Mouse (Mus musculus): ENCODE results near the gene Ephb2. TPM values are rescaled to one million over a fixed set of nuclear protein-coding genes. Genes with fewer than 3 reads are reported as not detected.

Gene Ephb2
- total RNA-seq, 1 experiment = 15.5 TPM

DNA sequence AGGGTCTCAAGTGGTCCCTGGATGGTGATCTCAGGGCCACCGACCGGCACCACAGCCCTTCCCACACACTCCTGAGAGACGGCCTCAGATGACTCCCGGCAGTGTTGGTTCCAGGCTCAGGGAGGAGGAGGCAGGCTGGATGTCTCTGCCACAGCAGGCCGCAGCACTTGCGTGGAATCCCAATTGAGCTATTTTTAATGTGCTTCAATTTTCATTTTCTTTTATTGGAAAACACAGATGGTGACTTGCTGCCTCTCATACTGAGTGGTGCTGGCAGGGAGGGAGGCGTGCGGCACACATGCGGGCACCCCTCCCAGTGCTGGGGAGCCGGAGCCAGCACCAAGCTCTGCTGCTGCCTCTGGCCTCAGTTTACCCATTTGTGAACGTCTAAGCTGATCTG, 42.5 kb downstream of the Ephb2 start:
- Histone ChIP-seq H3K9me3 (ENCODE audit: control insufficient read depth, insufficient read depth, low read depth, low read length) (no peaks in the 10 kb centered on the region), H3K27ac (ENCODE audit: insufficient read depth, low read depth, low read length, poor library complexity, severe bottlenecking) (no peak overlapping the region), H3K36me3 (ENCODE audit: control insufficient read depth, insufficient read depth, low read length, poor library complexity, severe bottlenecking) (no peaks in the 10 kb centered on the region; the same call in 1 of the 2 replicates), H3K4me1 (ENCODE audit: control insufficient read depth in 2 of 2, insufficient read depth in 2 of 2, low read length in 2 of 2, poor library complexity in 1 of 2) (no peaks in the 10 kb centered on the region), H3K4me3 (ENCODE audit: insufficient read depth in 1 of 2, low read depth in 1 of 2, low read length in 2 of 2, poor library complexity in 1 of 2, severe bottlenecking in 1 of 2) (no peak overlapping the region), H3K9ac (ENCODE audit: insufficient read depth, low read depth, low read length, poor library complexity, severe bottlenecking) (no peak overlapping the region)
- TF ChIP-seq CHD2 (IDR thresholded peaks at IDR 0.05; ENCODE audit: low read depth, low read length) (no peak), MAFK (IDR thresholded peaks at IDR 0.05; ENCODE audit: insufficient read depth, low read depth, low read length) (no peak)
- DNase-seq (ENCODE audit: low read depth, low spot score) = no peak
- in situ Hi-C loops (cut with MboI; ENCODE audit: low sequenced_read_pairs in 2 of 2, unreplicated experiment in 2 of 2) = no loop called here

DNA sequence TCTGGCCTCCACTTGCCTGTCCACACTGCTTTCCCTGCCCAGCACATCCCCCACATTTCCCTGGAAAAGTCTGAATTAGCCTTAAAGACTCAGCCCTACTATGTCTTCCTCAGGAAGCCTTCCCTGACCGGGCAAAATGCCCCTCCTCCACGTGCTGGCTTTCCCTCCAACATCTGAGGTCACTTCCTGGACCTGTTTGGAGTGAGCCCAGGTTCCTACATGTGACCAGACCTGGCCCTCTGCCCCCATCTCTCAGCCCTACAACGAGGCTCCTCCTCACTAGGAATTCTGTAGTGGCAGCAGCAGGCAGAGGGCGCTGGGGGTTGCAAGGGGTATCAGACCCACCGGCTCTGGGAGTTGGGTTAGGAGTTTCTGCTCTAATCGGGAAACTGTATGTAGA, 46.0 kb downstream of the Ephb2 start:
- H3K36me3 ChIP-seq (ENCODE audit: control insufficient read depth, insufficient read depth, low read length, poor library complexity, severe bottlenecking) = no peaks in the 10 kb centered on the region; the same call in 1 of the 2 replicates
- no peak for TF ChIP-seq ZC3H11A (IDR thresholded peaks at IDR 0.05; ENCODE audit: borderline replicate concordance, low read depth, low read length)
- TF ChIP-seq MAFK (IDR thresholded peaks at IDR 0.05; ENCODE audit: insufficient read depth, low read depth, low read length) = no peak
- no peak for TF ChIP-seq CHD2 (IDR thresholded peaks at IDR 0.05; ENCODE audit: low read depth, low read length)
- TF ChIP-seq HCFC1 (IDR thresholded peaks at IDR 0.05; ENCODE audit: borderline replicate concordance, insufficient read depth, low read length) = no peak
- H3K4me3 ChIP-seq (ENCODE audit: insufficient read depth in 1 of 2, low read depth in 1 of 2, low read length in 2 of 2, poor library complexity in 1 of 2, severe bottlenecking in 1 of 2) = no peak overlapping the region
- in situ Hi-C loops (cut with MboI; ENCODE audit: low sequenced_read_pairs in 2 of 2, unreplicated experiment in 2 of 2) = no loop called here
- H3K27ac ChIP-seq (ENCODE audit: insufficient read depth, low read depth, low read length, poor library complexity, severe bottlenecking) = no peak overlapping the region
- no peaks in the 10 kb centered on the region for H3K9me3 ChIP-seq (ENCODE audit: control insufficient read depth, insufficient read depth, low read depth, low read length)
- peaks cover 2 to 5% of the 10 kb centered on the region in 2 experiments; a peak in 3 of 4 replicates for H3K4me1 ChIP-seq (ENCODE audit: control insufficient read depth in 2 of 2, insufficient read depth in 2 of 2, low read length in 2 of 2, poor library complexity in 1 of 2)
- DNase-seq (ENCODE audit: low read depth, low spot score) = no peak
- no peak overlapping the region for H3K9ac ChIP-seq (ENCODE audit: insufficient read depth, low read depth, low read length, poor library complexity, severe bottlenecking)

DNA sequence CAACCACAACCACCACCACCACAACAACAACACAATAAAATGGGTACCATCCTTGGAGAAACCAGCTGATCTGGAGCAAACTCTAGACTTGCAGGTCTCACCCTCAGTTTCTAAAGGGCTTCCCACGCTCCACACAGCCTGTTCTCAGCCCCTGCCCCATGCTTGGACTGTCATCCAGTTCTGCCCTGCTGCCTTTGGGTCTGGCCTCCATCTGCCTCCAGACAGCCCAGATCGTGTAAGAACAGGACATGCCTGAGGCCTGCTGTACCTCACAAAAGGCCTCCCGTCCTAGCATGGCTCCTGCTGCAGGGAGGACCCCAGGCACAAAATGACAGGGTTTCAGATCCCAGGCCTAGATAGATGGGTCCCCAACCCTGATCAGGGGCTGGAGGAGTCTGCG, 48.4 kb downstream of the Ephb2 start:
- no peak for TF ChIP-seq ZC3H11A (IDR thresholded peaks at IDR 0.05; ENCODE audit: borderline replicate concordance, low read depth, low read length)
- Histone ChIP-seq H3K4me3 (ENCODE audit: insufficient read depth in 1 of 2, low read depth in 1 of 2, low read length in 2 of 2, poor library complexity in 1 of 2, severe bottlenecking in 1 of 2) (no peak overlapping the region), H3K9me3 (ENCODE audit: control insufficient read depth, insufficient read depth, low read depth, low read length) (no peaks in the 10 kb centered on the region), H3K4me1 (ENCODE audit: control insufficient read depth in 2 of 2, insufficient read depth in 2 of 2, low read length in 2 of 2, poor library complexity in 1 of 2) (peaks cover 2 to 5% of the 10 kb centered on the region in 2 experiments; a peak in 3 of 4 replicates), H3K9ac (ENCODE audit: insufficient read depth, low read depth, low read length, poor library complexity, severe bottlenecking) (no peak overlapping the region), H3K36me3 (ENCODE audit: control insufficient read depth, insufficient read depth, low read length, poor library complexity, severe bottlenecking) (no peaks in the 10 kb centered on the region; the same call in 1 of the 2 replicates), H3K27ac (ENCODE audit: insufficient read depth, low read depth, low read length, poor library complexity, severe bottlenecking) (no peak overlapping the region)
- DNase-seq (ENCODE audit: low read depth, low spot score) = no peak
- in situ Hi-C loops (cut with MboI; ENCODE audit: low sequenced_read_pairs in 2 of 2, unreplicated experiment in 2 of 2) = no loop called here

DNA sequence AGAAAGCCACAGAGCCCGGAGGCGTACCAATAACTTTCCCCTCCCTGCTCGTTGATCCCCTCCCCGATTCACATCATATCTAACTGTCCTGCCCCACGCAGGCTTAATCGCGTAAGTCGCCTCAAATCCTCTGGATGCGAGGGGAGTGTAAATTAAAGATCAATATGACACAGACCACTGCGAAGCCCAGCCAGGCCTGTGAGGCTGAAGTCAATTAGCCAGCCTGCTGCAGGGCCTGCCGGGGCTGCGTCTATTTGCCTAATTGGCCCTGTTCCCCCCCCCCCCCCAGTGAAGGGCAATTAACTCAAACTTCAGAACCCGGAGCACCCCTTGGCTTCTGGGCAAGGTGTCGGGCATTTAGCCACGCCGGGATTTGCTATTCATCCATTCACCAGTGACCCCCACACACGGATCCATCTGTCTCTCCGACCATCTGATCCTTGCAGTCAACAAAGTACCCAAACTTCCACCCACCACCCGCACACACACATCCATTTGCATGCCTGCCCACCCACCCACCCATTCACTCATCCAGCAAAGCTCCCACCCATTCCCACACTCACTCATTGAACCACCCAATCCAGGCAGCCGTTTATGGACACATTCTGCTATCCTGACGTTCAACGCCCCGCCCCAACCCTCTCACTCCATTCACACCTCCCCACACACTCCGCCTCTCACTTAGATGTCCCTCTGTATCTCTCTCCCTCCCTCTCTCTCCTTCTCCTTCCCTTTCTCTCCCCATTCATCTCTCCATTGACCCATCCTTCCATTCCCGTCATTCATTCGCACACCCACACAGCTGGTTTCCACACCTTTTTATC, 49.1 kb downstream of the Ephb2 start:
- no peaks in the 10 kb centered on the region for H3K9me3 ChIP-seq (ENCODE audit: control insufficient read depth, insufficient read depth, low read depth, low read length)
- in situ Hi-C loops (cut with MboI; ENCODE audit: low sequenced_read_pairs in 2 of 2, unreplicated experiment in 2 of 2) = no loop called here
- DNase-seq (ENCODE audit: low read depth, low spot score) = no peak
- no peak overlapping the region for H3K4me3 ChIP-seq (ENCODE audit: insufficient read depth in 1 of 2, low read depth in 1 of 2, low read length in 2 of 2, poor library complexity in 1 of 2, severe bottlenecking in 1 of 2)
- no peak for TF ChIP-seq CHD2 (IDR thresholded peaks at IDR 0.05; ENCODE audit: low read depth, low read length)
- TF ChIP-seq ZC3H11A (IDR thresholded peaks at IDR 0.05; ENCODE audit: borderline replicate concordance, low read depth, low read length) = no peak
- TF ChIP-seq ZNF384 (IDR thresholded peaks at IDR 0.05; ENCODE audit: low read depth, low read length) = no peak
- TF ChIP-seq HCFC1 (IDR thresholded peaks at IDR 0.05; ENCODE audit: borderline replicate concordance, insufficient read depth, low read length) = no peak
- TF ChIP-seq MAFK (IDR thresholded peaks at IDR 0.05; ENCODE audit: insufficient read depth, low read depth, low read length) = no peak
- no peak overlapping the region for H3K27ac ChIP-seq (ENCODE audit: insufficient read depth, low read depth, low read length, poor library complexity, severe bottlenecking)
- H3K9ac ChIP-seq (ENCODE audit: insufficient read depth, low read depth, low read length, poor library complexity, severe bottlenecking) = no peak overlapping the region
- H3K4me1 ChIP-seq (ENCODE audit: control insufficient read depth in 2 of 2, insufficient read depth in 2 of 2, low read length in 2 of 2, poor library complexity in 1 of 2) = peaks cover 2 to 5% of the 10 kb centered on the region in 2 experiments; a peak in 3 of 4 replicates
- H3K36me3 ChIP-seq (ENCODE audit: control insufficient read depth, insufficient read depth, low read length, poor library complexity, severe bottlenecking) = no peaks in the 10 kb centered on the region; the same call in 1 of the 2 replicates

Measured in ES-E14 (cell line).